Mouse (Mus musculus): ENCODE data around the gene Dync1i1. TPM values are rescaled to one million over a fixed set of nuclear protein-coding genes. Genes with fewer than 3 reads are reported as not detected.

Dync1i1 gene
- polyA plus RNA-seq, 1 experiment from 2014 or later: 46.2 TPM

DNA sequence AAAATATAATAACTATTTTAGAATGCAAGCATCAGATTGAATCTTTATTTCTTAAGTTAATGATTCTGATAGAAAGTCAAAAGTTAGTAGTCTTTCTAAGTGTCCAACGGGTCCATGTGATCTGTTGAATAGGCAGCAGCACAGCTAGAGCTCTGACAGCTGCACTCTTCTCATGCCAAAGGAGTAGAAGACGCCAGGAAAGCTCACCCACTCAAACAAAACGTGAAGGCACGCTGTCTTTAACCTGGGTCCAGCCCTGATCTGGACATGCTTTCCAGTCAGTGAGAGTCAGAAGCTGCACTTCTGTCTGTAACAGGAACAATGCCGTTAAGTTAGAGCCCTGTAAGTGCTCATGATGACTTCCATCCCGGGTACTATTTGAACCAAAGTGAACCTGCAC lies 56.3 kb downstream of the Dync1i1 start:
- H3K4me3 ChIP-seq (replicated peaks): no peak overlapping the region
- no peaks in the 10 kb centered on the region for H3K36me3 ChIP-seq
- no peaks in the 10 kb centered on the region for H3K9me3 ChIP-seq (replicated peaks)
- H3K4me1 ChIP-seq: no peaks in the 10 kb centered on the region
- no peak for ATAC-seq (ENCODE audit: low FRiP score)
- no peak overlapping the region for H3K27ac ChIP-seq (replicated peaks)
- H3K9ac ChIP-seq (replicated peaks): no peak overlapping the region
- no peak overlapping the region for H3K4me2 ChIP-seq
- H3K27me3 ChIP-seq (replicated peaks): no peaks in the 10 kb centered on the region
- WGBS: 84% methylated on average over 6 of the region's 6 CpGs

DNA sequence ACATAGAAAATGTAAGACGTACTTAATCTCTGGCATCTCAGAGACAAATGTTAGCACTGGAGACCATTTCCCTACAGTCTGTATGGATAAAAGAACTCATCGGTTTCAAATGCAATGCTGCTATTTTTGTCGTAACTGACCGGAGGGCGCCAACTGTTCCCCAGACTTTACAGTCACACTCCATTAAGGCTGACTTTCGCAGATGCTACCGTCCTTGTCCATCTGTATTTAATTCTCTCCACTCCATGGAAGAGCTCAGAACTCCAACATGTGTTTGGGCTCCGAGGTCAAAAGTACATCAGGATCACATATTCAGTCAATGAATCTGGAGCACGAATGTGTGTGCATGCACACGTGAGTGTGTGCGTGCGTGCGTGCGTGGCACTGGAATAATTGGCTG lies 58.4 kb downstream of the Dync1i1 start:
- 87% methylated on average over 14 of the region's 14 CpGs for WGBS
- Histone ChIP-seq H3K9me3 (replicated peaks) (no peaks in the 10 kb centered on the region), H3K4me2 (no peak overlapping the region), H3K9ac (replicated peaks) (no peak overlapping the region), H3K4me1 (no peaks in the 10 kb centered on the region), H3K27me3 (replicated peaks) (no peaks in the 10 kb centered on the region), H3K27ac (replicated peaks) (no peak overlapping the region), H3K36me3 (no peaks in the 10 kb centered on the region), H3K4me3 (replicated peaks) (no peak overlapping the region)
- ATAC-seq (ENCODE audit: low FRiP score): no peak

GRCm38 (mm10) chr6:5790607-5791006 lies 65.2 kb downstream of the Dync1i1 start:
- WGBS: 45% methylated on average over 7 of the region's 7 CpGs

DNA sequence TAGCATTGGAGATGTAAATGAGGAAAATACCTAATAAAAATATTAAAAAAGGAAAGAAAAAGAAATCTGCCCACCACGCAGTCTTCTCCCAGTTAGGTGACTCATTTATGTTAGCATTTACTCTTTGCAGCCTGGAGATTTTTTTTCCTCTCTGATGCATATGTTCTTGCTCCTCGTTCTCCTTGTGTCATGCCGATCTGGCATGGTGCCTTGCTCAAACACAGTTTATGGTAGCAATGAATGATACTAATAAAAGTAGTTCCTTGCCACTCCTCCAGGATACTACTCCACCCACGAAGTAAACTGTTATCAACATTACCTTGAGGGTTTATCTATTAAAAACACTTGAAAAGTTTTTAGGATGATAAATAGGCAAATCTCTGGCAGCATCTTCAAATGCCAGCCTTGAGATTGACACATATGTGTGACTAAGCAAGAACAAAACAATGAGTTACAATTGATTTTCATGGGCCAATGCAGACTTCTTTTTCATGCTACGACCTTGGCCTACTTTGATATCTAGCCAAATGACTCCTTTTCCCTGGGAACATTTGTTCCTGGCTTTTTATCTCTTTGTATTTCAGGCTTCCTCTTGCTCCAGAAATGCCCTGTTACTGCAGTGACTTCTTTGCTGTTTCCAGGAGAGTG lies 68.8 kb downstream of the Dync1i1 start:
- no peaks in the 10 kb centered on the region for H3K27me3 ChIP-seq (replicated peaks)
- H3K9me3 ChIP-seq (replicated peaks): no peaks in the 10 kb centered on the region
- no peak for ATAC-seq (ENCODE audit: low FRiP score)
- no peak overlapping the region for H3K4me3 ChIP-seq (replicated peaks)
- H3K9ac ChIP-seq (replicated peaks): no peak overlapping the region
- no peaks in the 10 kb centered on the region for H3K4me1 ChIP-seq
- H3K36me3 ChIP-seq: no peaks in the 10 kb centered on the region
- 51% methylated on average over 5 of the region's 5 CpGs for WGBS
- H3K4me2 ChIP-seq: no peak overlapping the region
- H3K27ac ChIP-seq (replicated peaks): no peak overlapping the region

More at GRCm38 (mm10) chr6:5790607-5791006, 65.2 kb downstream of the Dync1i1 start:
- no peak for ATAC-seq (ENCODE audit: low FRiP score)
- Histone ChIP-seq H3K27ac (replicated peaks) (no peak overlapping the region), H3K36me3 (no peaks in the 10 kb centered on the region), H3K27me3 (replicated peaks) (no peaks in the 10 kb centered on the region), H3K9ac (replicated peaks) (no peak overlapping the region), H3K9me3 (replicated peaks) (no peaks in the 10 kb centered on the region), H3K4me1 (no peaks in the 10 kb centered on the region), H3K4me3 (replicated peaks) (no peak overlapping the region), H3K4me2 (no peak overlapping the region)

DNA sequence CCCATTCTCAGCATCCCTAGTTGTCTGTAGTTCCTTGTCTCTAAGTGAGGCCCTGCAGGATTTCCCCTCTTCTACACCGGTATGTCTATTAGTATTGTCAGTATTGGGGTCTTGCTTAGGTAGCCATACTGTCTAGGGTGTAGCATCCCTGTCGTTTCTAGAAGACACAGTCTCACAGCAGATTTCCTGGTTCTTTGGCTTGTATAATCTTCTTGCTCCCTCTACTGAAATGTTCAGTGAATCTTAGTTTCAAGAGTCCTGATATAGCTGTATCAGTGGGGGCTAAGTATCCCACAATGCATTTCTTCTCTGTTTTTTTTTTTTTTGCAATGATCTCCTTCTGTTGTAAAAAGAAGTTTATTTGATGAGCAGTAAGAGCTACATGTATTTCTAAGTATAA lies 69.9 kb downstream of the Dync1i1 start:
- H3K27me3 ChIP-seq (replicated peaks): no peaks in the 10 kb centered on the region
- no peak overlapping the region for H3K4me3 ChIP-seq (replicated peaks)
- no peaks in the 10 kb centered on the region for H3K4me1 ChIP-seq
- H3K9ac ChIP-seq (replicated peaks): no peak overlapping the region
- no peaks in the 10 kb centered on the region for H3K9me3 ChIP-seq (replicated peaks)
- H3K4me2 ChIP-seq: no peak overlapping the region
- H3K36me3 ChIP-seq: no peaks in the 10 kb centered on the region
- 78% methylated on average over 2 of the region's 2 CpGs for WGBS
- ATAC-seq (ENCODE audit: low FRiP score): no peak
- H3K27ac ChIP-seq (replicated peaks): no peak overlapping the region

GRCm38 (mm10) chr6:5802124-5802839 lies 76.8 kb downstream of the Dync1i1 start:
- Histone ChIP-seq H3K9me3 (replicated peaks) (no peaks in the 10 kb centered on the region), H3K4me1 (no peaks in the 10 kb centered on the region), H3K9ac (replicated peaks) (no peak overlapping the region), H3K36me3 (no peaks in the 10 kb centered on the region), H3K27ac (replicated peaks) (no peak overlapping the region), H3K27me3 (replicated peaks) (no peaks in the 10 kb centered on the region), H3K4me3 (replicated peaks) (no peak overlapping the region), H3K4me2 (no peak overlapping the region)
- ATAC-seq (ENCODE audit: low FRiP score): peak; percentile 89; the same call in 1 of the 2 replicates
- 55% methylated on average over 6 of the region's 6 CpGs for WGBS

- no peak overlapping the region for H3K4me3 ChIP-seq (replicated peaks)
- H3K9me3 ChIP-seq (replicated peaks): no peaks in the 10 kb centered on the region
- no peak overlapping the region for H3K27ac ChIP-seq (replicated peaks)
- no peak for ATAC-seq (ENCODE audit: low FRiP score)
- no peak overlapping the region for H3K4me2 ChIP-seq
- H3K9ac ChIP-seq (replicated peaks): no peak overlapping the region
- no peaks in the 10 kb centered on the region for H3K27me3 ChIP-seq (replicated peaks)
- WGBS: 67% methylated on average over 11 of the region's 11 CpGs
- no peaks in the 10 kb centered on the region for H3K4me1 ChIP-seq
- H3K36me3 ChIP-seq: no peaks in the 10 kb centered on the region
Measured at GRCm38 (mm10) chr6:5802840-5803491, 77.5 kb downstream of the Dync1i1 start.

DNA sequence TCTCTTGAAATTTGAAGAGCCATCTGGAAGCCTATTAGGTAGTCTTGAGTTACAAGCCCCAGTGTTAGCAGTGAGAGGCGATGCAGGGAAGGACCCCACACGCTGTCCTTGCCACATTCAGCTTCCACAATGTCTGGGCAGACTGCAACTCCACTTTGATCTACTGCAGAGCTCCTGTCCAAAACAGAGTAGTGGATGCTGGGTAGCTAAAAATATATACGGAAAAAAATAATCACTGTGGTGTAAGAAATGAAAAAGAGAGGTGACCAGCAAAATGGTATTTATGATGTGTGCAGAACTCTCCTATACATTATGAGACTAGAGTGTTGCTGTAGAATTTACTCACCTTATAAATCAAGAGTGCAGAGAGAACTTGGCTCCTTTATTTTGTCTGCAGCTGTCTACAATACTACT lies 82.6 kb downstream of the Dync1i1 start:
- H3K36me3 ChIP-seq: no peaks in the 10 kb centered on the region
- no peak overlapping the region for H3K9ac ChIP-seq (replicated peaks)
- H3K4me3 ChIP-seq (replicated peaks): no peak overlapping the region
- H3K27me3 ChIP-seq (replicated peaks): no peaks in the 10 kb centered on the region
- WGBS: 53% methylated on average over 3 of the region's 3 CpGs
- no peak overlapping the region for H3K4me2 ChIP-seq
- H3K9me3 ChIP-seq (replicated peaks): no peaks in the 10 kb centered on the region
- H3K4me1 ChIP-seq: no peaks in the 10 kb centered on the region
- peak; percentile 28; the same call in 1 of the 2 replicates for ATAC-seq (ENCODE audit: low FRiP score)
- H3K27ac ChIP-seq (replicated peaks): no peak overlapping the region

DNA sequence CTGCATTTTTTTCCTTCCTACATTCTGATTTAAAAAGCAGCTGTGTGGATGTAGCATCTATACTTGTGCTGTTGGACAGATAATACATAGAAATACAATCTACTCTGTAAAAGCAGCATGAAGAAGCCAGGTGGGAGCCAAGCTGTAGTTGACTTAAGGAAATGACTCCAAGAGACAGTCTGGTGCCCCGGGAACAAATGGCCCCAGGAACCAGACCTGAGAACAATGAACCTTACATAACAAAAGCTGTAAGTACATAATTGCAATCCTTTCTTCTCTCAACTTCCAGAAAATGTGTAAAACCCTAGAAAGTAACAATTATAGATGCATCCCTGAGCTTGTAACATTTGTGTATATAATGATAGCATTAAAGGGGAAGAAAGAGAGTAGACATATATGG lies 86.6 kb downstream of the Dync1i1 start:
- no peak overlapping the region for H3K4me3 ChIP-seq (replicated peaks)
- H3K36me3 ChIP-seq: no peaks in the 10 kb centered on the region
- H3K27ac ChIP-seq (replicated peaks): no peak overlapping the region
- H3K9ac ChIP-seq (replicated peaks): no peak overlapping the region
- WGBS: 65% methylated on average over 1 of the region's 1 CpGs
- H3K4me1 ChIP-seq: no peaks in the 10 kb centered on the region
- no peak overlapping the region for H3K4me2 ChIP-seq
- H3K9me3 ChIP-seq (replicated peaks): no peaks in the 10 kb centered on the region
- ATAC-seq (ENCODE audit: low FRiP score): no peak
- no peaks in the 10 kb centered on the region for H3K27me3 ChIP-seq (replicated peaks)

DNA sequence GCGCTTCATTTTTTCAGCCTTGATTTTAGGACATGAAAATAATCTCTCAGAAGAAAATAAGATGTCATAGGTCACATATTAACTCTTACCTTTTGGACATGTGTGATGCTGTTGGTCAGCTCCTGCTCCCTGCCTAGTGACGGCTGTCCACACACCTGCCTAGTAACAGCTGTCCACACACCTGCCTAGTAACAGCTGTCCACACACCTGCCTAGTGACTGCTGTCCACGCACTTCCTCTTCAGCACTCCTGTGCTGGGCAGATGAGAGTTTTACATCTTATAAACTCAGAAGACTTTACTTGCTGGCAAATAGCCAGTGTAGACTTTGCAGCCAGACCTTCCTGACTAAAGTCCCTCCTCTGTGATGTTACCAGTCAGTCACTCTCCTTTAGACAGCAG lies 94.2 kb downstream of the Dync1i1 start:
- no peak overlapping the region for H3K9ac ChIP-seq (replicated peaks)
- no peak overlapping the region for H3K27ac ChIP-seq (replicated peaks)
- H3K9me3 ChIP-seq (replicated peaks): no peaks in the 10 kb centered on the region
- no peak for ATAC-seq (ENCODE audit: low FRiP score)
- no peaks in the 10 kb centered on the region for H3K4me1 ChIP-seq
- 91% methylated on average over 3 of the region's 3 CpGs for WGBS
- no peak overlapping the region for H3K4me2 ChIP-seq
- H3K27me3 ChIP-seq (replicated peaks): no peaks in the 10 kb centered on the region
- no peaks in the 10 kb centered on the region for H3K36me3 ChIP-seq
- no peak overlapping the region for H3K4me3 ChIP-seq (replicated peaks)

DNA sequence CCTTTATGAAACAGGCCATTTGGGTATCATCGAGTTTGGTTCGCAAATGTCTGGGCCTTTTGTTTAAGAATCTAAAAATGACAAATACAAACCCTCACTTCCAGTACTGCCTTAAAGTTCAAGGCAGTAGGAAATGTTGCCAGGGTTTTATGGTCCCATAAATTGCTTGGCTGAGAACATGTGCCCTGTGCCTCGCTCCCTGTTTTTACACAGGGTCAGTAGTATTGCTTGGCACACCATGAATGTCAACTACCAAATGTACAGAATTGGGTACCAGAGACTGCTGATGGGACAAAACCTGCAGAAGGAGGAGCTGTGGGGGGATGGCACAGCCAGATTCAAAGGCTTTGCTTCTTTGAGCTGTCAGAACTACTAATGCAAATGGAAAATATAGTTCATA lies 100.0 kb downstream of the Dync1i1 start:
- no peaks in the 10 kb centered on the region for H3K9me3 ChIP-seq (replicated peaks)
- no peak overlapping the region for H3K4me3 ChIP-seq (replicated peaks)
- H3K36me3 ChIP-seq: no peaks in the 10 kb centered on the region
- no peak overlapping the region for H3K27ac ChIP-seq (replicated peaks)
- no peak overlapping the region for H3K9ac ChIP-seq (replicated peaks)
- H3K4me2 ChIP-seq: no peak overlapping the region
- WGBS: 70% methylated on average over 3 of the region's 3 CpGs
- no peak for ATAC-seq (ENCODE audit: low FRiP score)
- H3K4me1 ChIP-seq: no peaks in the 10 kb centered on the region
- H3K27me3 ChIP-seq (replicated peaks): no peaks in the 10 kb centered on the region

GRCm38 (mm10) chr6:5827064-5827463 lies 101.6 kb downstream of the Dync1i1 start:
- Histone ChIP-seq H3K4me1 (no peaks in the 10 kb centered on the region), H3K27ac (replicated peaks) (no peak overlapping the region), H3K36me3 (no peaks in the 10 kb centered on the region), H3K4me3 (replicated peaks) (no peak overlapping the region), H3K27me3 (replicated peaks) (no peaks in the 10 kb centered on the region), H3K9ac (replicated peaks) (no peak overlapping the region), H3K9me3 (replicated peaks) (no peaks in the 10 kb centered on the region), H3K4me2 (no peak overlapping the region)
- 64% methylated on average over 4 of the region's 4 CpGs for WGBS
- no peak for ATAC-seq (ENCODE audit: low FRiP score)

All from neural tube, embryonic 15.5 days (tissue).